Mouse (Mus musculus) left cerebral cortex, postnatal 10 days (tissue): ENCODE measurements around the gene Gm3045. TPM values are rescaled to one million over a fixed set of nuclear protein-coding genes. Genes with fewer than 3 reads are reported as not detected.

Source experiments
- DNase-seq, 2 experiments: peaks; one replicate each; pipeline ENCODE4 v3.0.0; 2021 to 2022; ENCODE audit warnings: low spot score in 2 of 2, mixed read lengths in 1 of 2; ENCODE audit errors: extremely low spot score in 1 of 2
- intact Hi-C: fragments of 180-260 bp; cut with DNase I; formaldehyde crosslinking; loops from one replicate; pipeline ENCODE4 v1.15.1; 2025
- total RNA-seq, 2 experiments: library from RNA; stranded (reverse); gene quantifications; 2 replicates each; pipeline ENCODE4 v1.2.3; 2021

Gene Gm3045
- total RNA-seq, 2 experiments from 2014 or later = not detected

- intact Hi-C loops = no loop called here
- DNase-seq = peak; percentile 40 to 68
Observed at GRCm38 (mm10) chr13:56433466-56433865, 7.1 kb downstream of the Gm3045 start.

DNA sequence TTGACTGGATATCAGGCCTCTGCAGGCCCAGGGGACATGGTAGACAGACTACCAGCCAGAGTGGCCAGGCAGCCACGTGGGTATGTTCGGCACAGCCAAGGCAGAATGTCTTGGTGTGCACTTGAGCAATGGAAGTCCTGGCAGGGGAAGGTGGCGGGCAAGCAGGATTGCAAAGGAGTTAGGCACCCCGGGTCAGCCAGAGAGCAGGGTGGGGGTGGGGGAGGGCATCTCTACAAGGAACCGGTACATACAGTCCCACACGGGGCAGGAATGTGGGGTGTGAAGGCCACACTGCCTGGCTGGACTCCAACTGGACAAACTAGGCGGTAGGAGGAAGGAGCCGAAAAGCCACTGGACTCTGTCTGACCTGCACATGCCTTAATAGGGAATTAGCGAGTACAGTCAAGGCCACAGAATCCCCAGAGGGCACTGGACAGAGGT lies 7.9 kb downstream of the Gm3045 start:
- no peak for DNase-seq
- intact Hi-C loops = no loop called here

DNA sequence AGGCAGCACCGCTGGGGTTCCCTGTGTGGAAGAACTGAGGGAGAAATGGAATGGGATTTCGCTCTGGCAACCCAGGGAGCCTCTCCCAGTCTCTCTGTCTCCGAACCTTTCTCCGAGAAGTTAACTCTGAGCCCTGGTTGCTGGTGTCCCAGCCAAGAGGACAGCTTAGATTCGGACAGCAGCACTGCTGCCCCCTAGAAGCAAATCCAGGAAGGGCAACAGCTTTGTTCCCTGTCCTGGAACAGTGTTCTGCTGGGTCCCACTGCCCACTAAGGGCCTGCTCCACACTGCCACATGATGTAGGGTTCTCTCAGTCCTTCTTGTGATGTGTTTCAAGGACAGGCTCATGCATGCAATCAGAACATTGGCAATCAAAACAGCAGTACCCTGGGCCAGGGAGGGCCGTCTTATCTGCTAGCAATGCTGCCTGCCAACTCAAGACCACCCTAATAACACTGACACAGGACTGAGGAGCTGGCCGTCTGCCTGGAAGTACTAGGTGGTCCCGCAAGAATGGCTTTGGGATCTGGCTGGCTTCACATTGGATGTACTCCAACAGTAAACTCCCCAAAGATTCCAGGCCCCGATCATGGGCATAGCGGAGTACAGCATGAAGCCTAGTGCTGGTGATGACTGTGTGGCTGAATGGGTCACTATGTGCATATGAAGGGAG lies 9.4 kb downstream of the Gm3045 start:
- no peak for DNase-seq
- intact Hi-C loops = no loop called here

DNA sequence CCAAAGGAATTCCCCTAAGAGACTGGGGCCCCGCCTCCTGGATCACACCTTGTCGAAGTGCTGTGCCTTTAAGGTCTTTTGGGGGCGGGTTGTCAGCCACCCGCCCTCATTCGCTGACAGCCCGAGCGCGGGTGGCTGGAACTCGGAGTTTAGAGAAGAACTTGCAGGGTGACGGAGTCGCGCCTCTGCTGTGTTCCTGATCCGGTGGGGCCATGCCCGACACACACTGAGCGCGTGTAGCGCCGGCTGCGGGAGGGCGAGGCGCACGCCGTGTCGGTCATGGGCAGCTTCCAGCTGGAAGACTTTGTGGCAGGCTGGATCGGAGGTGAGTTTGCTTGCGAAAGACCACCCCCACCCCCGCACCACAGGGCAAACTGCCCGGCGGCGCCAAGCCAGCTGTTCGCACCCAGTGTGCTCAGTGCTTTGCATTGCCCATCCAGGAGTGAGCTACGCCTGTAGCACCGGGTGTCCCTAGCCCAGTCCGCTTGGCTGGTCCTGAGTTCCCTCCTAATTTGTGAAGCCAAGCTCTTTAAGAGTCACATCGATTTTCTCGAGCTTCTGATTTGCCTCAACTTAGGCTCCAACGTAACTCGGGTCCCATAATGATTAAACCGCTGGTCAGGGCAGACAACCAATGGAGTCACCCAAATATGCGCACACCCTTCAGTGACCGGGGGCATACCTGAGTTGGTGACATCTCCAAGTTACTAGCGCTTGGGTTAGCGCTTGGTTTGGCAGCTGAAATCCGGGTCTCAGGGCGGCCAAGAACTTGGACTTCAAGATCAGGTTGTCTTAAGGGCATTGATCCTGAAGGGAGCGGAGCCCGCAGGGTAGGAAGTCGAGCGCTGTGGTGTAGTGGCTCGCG lies 12.0 kb downstream of the Gm3045 start, which contains the start of gene Slc25a48:
Gene Slc25a48, plus strand, starts transcription at position 145 of the 865 bp plus-strand sequence.
- intact Hi-C loops = no loop called here
- DNase-seq = peak in 1 of 2 experiments; percentile 39

- intact Hi-C loops = no loop called here
- no peak for DNase-seq
Observed at GRCm38 (mm10) chr13:56443411-56443810, 17.0 kb downstream of the Gm3045 start.

- intact Hi-C loops = no loop called here
- no peak for DNase-seq
Observed at GRCm38 (mm10) chr13:56444112-56444511, 17.7 kb downstream of the Gm3045 start.

GRCm38 (mm10) chr13:56444996-56445395 lies 18.6 kb downstream of the Gm3045 start:
- no peak for DNase-seq
- intact Hi-C loops = no loop called here

DNA sequence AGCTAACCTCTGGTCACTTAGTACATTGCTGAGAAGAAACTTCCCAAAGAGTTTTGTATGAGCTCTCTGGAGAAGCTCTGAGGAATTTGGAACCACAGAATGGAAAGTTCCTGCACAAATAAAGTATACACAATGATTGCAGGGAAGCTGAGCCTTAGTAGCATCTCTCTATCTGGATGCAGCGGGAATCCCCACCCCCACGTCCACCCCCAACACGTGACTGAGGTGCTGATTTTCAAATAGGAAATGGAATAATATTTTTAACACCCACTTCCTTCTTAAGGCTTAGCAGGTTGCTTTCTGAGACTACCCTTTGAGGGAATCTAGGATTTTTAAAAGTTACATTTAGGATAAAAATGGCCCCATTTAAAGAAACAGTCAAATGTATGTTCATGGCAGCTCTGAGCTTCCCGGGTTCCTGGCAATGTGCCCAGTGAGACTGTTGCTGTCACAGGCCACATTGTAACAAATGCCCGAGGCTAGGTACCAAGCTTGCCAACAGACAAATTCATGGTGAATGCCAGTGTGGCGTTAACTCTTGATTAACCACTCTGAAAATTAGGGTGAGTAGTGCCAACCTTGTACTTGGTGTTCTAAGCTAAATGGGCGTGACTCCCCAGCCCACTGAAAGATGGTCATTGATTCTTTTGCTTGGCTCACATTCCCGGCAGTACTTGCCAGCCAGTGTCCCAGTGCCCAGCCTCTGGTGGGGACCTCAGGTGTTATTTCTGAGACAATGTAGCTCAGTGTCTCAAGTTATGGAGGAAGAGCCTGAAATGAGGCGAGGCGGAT lies 23.0 kb downstream of the Gm3045 start:
- peak in 1 of 2 experiments; percentile 58 for DNase-seq
- intact Hi-C loops = no loop called here

GRCm38 (mm10) chr13:56450035-56450434 lies 23.6 kb downstream of the Gm3045 start:
- no peak for DNase-seq
- intact Hi-C loops = no loop called here

GRCm38 (mm10) chr13:56458001-56458400 lies 31.6 kb downstream of the Gm3045 start:
- no peak for DNase-seq
- intact Hi-C loops = no loop called here

- intact Hi-C loops = no loop called here
- no peak for DNase-seq
Observed at GRCm38 (mm10) chr13:56461460-56461859, 35.1 kb downstream of the Gm3045 start.

DNA sequence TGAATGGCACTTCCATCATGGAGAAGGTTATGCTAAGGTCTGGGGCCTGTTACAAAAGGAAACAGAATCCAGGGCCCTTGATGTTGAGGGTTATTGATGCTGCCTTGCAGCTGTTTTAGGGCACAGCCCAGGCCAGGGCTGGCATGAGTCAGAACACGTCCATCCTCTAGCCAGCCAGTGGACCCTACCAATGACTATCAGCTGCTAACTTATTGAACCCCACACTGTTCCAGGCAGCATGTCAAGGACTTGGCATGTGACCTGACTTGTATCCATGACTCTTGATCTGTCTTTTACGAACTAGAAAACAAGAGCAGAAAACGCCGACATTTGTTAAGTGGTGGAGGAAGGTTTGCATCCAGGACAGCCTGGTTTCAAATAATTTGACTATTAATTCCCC lies 36.4 kb downstream of the Gm3045 start:
- intact Hi-C loops = no loop called here
- no peak for DNase-seq

DNA sequence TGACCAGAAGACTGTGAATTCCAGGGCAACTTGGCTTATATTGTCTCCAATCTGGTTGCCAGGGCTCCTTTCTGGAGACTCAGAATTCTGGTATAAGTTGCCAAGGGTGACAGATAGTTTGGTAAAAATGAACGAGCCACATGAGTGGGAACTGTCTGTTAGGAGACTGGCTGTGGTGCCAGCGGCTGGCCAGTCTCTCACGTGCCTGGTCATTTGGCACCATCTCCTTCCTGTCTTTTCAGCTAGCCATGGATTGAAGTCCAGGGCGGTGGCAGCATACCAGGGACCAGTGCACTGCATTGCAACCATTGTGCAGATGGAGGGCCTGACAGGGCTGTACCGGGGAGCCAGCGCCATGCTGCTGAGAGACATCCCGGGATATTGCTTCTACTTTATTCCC lies 36.9 kb downstream of the Gm3045 start:
- intact Hi-C loops = no loop called here
- DNase-seq = no peak

GRCm38 (mm10) chr13:56463750-56464149 lies 37.4 kb downstream of the Gm3045 start:
- intact Hi-C loops = no loop called here
- DNase-seq = no peak

- no peak for DNase-seq
- intact Hi-C loops = no loop called here
Observed at GRCm38 (mm10) chr13:56467786-56468185, 41.4 kb downstream of the Gm3045 start.

- intact Hi-C loops = no loop called here
- no peak for DNase-seq
Observed at GRCm38 (mm10) chr13:56468536-56468935, 42.1 kb downstream of the Gm3045 start.

DNA sequence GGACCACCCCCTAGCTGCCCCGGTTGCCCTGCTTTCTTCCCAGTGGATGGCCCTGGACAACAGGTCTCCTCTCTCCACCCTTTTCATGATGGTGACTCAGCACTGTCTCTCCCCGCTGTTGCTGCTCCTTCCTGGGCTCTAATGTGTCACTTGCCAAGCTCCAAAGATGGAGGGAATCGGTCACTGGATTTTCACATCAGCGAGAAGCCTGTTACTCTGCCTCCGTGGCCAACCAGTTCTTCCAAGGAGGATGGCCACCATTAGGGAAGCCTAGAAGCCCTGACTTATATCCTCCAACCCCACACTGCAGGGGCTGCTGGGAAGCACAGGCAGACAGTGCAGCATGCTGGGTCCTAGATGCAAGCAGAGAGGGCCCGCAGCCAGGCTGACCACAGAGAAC lies 44.8 kb downstream of the Gm3045 start:
- intact Hi-C loops = loop anchor here (10.0 kb wide), 1 partner anchor 174 kb away; no protein-coding TSS in a partner anchor
- no peak for DNase-seq

GRCm38 (mm10) chr13:56471951-56472350 lies 45.6 kb downstream of the Gm3045 start:
- intact Hi-C loops = loop anchor here (10.0 kb wide), 1 partner anchor 173 kb away; no protein-coding TSS in a partner anchor
- peak in 1 of 2 experiments; percentile 11 for DNase-seq

DNA sequence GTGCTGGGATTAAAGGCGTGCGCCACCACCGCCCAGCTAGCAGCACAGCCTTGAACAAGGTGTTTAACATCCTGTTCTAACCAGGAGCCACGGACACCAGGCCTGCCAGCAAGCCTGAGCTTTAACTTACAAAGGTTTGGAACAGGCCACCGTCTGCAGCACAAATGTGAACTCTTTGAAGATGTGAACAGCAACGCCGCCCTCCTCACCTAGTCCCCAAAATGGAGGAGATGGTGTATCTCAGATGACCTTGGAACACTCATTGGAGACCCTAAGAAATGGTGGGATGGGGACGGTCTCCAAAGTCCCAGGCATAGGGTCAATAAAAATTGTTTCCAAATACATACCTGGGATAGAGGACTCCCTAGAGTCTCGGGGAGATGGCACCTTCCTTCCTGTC lies 46.3 kb downstream of the Gm3045 start:
- DNase-seq = no peak
- intact Hi-C loops = loop anchor here (10.0 kb wide), 1 partner anchor 172 kb away; no protein-coding TSS in a partner anchor
